Mouse (Mus musculus): Measurements from ENCODE around the gene Ly6g5b.

- no peak for TF ChIP-seq CTCF (IDR thresholded peaks at IDR 0.05; ENCODE audit: low read depth)
- TF ChIP-seq EP300 (optimal IDR thresholded peaks at IDR 0.05): no peak
These were observed 18.0 kb downstream of the Ly6g5b start for GRCm38 (mm10) chr17:35097164-35097655.

Measured in stomach, postnatal 0 days (tissue).